Mouse (Mus musculus) layer of hippocampus, adult 18-20 months (tissue): ENCODE measurements at regions not wholly inside any gene's neighbourhood (a gene's known extent, or its start where the extent isn't known, plus 50 kb on each side); places are given as distances from the start of the nearest gene placed in this dataset.
A peak's percentile ranks its signal among the peaks of the same experiment; 100 is the strongest.

Source experiments
- DNase-seq, 2 experiments: peaks; one replicate each; pipeline ENCODE4 v3.0.0; 2022; ENCODE audit warnings: low spot score in 2 of 2

DNA sequence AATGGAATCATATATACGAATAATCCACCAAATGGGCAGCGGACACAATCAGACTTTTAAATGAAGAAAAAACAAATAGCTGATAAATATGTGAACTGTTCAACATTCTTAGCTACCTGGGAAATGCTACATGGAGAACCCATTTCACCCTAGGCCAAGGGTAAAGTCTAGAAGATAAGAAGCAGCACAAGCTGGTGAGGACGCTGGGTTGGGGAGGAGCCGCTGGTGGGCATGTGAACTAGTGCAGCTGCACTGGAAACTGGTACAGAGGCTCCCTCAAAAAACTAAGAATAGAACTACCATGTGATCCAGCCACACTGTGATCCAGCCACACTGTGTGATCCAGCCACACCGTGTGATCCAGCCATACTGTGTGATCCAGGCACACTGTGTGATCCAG is 198.8 kb upstream of the Bmper start:
- no peak for DNase-seq

DNA sequence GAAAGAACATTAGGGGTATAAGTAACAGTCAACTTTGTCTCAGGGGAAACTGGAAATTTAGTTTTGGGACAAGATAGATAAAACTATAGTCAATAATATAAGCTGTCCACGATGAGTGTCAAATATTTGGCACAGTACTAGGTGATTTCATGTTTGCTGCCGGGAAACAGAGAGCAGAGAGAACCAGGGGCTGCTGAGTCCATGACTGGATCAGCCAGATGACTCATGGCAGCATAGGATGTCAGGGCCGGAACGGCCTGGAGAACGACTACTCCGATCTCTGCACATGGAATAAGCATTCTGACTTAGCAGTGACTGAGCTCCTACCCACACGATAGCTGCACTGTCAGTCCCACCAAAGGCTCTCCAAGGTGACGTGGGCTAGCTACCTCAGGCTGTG is 197.6 kb upstream of the Bmper start:
- no peak for DNase-seq

DNA sequence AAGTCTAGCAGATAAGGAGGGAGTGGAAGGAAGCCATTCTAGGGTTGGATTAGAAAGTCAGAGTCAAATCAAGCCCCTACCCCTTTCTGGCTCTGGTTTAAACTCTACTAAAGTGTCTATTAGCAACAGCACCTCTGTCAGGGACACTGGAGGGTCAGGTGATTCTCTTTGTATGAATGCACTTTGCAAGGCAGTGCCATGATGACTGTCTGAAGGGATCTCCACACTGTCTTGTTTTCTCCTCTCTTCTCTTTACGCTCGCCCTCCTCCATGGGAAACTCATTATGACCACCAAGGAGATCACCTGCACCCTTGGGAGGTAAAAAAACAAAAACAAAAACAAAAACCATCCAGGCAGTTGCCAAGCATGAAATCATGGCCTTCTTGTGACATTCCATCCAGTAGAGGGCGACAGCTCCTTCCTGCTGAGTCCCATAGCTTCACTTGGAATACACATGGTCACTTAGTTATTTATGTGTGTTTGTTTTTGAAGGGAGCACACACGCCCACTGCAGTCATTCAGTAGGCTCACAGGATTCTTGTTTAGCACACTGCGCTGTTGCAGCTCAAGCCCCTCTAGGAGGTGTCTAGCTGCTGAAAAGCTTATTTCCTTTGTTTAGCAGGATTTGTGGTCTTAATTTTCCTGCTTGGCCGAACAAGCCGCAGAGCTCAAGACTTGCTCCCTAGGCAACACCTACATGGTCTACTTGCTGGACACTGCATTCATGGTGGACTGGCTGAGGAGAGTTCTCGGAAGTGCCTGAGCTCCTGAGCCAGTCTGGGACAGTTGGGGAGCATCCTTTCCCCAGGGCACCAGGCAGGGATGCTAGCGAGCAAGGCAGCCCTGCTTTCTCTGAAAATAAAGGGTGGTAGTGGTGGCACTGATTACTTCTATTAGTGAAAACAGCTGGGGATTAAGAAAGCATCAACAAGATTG is 195.2 kb upstream of the Bmper start:
- peak; percentile 19 to 79 for DNase-seq

GRCm38 (mm10) chr9:23029421-23029820 is 193.5 kb upstream of the Bmper start:
- DNase-seq, result no peak

DNA sequence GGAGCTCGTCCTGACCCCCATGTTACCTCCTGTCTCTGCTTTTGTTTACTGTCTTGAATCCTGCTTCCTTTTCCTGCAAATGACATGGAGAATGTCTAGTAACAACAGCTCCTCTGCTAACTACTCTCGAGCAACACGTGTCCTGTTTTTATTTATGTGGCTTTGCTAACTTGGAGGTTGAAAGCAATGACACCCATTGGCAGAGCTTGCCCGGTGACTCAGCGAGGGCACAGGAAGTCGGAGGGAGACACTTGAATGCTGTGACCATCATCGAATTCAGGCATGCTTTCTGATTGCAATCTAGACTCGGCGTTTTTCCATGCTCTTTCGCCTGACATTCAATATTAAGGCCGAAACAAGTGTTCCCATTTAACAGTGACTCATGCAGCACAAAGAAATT is 192.7 kb upstream of the Bmper start:
- no peak for DNase-seq

GRCm38 (mm10) chr9:23030546-23030945 is 192.3 kb upstream of the Bmper start:
- no peak for DNase-seq

GRCm38 (mm10) chr9:23031916-23032315 is 191.0 kb upstream of the Bmper start:
- DNase-seq, result no peak

- no peak for DNase-seq
These were observed 187.6 kb upstream of the Bmper start for GRCm38 (mm10) chr9:23035306-23035705.

DNA sequence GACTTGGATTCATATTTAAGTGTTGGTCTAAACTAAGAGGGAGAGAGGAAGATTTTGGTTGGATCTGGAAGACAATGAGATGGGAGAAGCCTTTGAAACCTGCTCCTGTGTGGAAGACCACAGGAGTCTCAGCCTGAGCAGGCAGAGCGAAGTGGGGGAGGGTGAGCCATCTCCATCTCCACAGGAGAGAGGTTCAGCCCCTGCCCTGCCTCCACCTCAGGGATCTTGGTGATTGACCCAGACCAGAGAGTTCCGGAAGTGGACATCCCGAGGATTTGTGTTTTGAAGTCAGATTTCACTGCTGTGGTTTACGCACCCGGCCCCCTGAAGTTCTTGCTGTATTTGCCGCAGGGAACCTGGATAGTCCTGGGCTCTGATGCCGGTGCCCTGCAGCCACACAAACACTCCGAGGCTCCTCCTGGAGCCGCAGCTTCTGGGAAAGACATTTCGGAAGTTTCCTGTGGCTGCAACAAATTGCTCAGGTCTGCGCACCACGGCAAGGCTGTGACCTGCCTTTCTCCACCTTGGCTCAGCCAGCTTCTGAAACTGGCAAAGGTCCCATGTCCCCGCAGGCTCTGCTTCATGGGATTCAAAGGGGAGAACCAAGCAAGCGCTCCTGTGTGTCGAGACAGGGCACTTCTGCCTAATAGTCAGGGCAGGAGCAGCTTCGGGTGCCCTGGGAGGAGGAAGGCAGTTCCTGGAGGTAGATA is 186.8 kb upstream of the Bmper start:
- DNase-seq, result no peak

- no peak for DNase-seq
These were observed 185.4 kb upstream of the Bmper start for GRCm38 (mm10) chr9:23037513-23037914.

GRCm38 (mm10) chr9:23039588-23039987 is 183.3 kb upstream of the Bmper start:
- no peak for DNase-seq

GRCm38 (mm10) chr9:23041025-23041424 is 181.9 kb upstream of the Bmper start:
- no peak for DNase-seq

- no peak for DNase-seq
These were observed 181.1 kb upstream of the Bmper start for GRCm38 (mm10) chr9:23041537-23042472.

DNA sequence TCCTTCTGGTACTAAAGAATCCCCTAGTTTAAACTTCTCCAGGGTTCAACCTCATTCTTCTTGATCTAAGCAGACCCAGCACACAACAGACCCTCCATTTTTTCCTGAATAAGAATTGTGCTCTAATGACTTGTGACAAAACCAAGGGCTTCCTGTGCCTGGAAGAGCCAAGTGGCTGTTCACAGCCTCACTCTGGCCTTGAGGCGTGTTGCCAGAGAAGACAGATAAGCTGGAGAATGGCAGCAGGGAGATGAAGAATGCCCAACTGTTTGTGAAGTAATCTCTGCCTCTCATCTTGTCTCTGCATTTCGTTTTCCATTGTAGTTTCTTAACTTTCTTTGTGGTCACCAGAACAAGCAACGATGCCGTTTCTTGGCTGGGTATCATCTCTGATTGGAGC is 179.9 kb upstream of the Bmper start:
- no peak for DNase-seq

- no peak for DNase-seq
These were observed 177.4 kb upstream of the Bmper start for GRCm38 (mm10) chr9:23045486-23045885.

DNA sequence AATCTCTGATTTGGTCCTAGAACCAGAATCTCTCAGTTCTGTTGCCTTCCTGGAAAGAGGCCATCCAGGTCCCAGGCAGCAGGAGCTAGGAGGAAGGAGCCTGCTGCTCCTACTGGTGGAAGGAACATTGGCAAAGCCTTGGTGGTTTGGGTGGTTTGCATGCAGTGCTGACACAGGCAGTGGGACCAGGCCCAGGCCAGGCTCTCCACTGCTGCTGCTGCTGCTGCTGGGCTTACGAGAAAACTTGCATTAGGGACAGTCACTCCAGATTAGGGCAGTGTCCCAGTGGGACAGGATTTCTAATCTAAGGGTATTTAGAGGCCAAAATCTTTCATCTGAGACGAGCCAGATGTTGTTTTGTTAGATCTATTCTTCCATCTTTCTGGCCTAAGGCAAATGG is 172.1 kb upstream of the Bmper start:
- DNase-seq, result no peak

GRCm38 (mm10) chr9:23059526-23059925 is 163.3 kb upstream of the Bmper start:
- no peak for DNase-seq

DNA sequence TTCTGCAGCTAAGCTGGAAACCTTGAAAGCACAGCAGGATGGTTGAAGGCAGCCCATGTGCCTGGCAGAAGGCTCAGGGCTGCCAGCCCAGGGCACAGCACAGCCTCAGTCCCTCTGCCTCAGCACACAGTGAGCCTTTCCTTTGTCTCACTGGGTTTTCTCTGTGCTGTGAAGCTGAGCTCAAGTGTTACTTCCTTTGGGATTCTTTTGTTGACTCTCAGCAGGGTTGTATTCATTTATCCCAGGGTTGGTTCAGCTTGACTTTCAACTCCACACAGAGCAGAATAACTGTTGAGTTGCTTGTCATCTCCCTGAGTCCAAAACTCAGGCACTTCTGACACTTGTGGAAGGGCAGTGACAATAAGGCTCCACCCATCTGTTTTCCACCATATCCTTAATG is 162.3 kb upstream of the Bmper start:
- DNase-seq, result no peak

- DNase-seq, result no peak
These were observed 161.5 kb upstream of the Bmper start for GRCm38 (mm10) chr9:23061179-23061929.

- no peak for DNase-seq
These were observed 160.7 kb upstream of the Bmper start for GRCm38 (mm10) chr9:23062057-23062655.
